Mouse (Mus musculus): ENCODE measurements around the gene Scin.

Gene Scin

GRCm38 (mm10) chr12:40023014-40023642 lies 110.9 kb downstream of the Scin start:
- no peak for DNase-seq

- DNase-seq = no peak
Measured at GRCm38 (mm10) chr12:40022344-40022743, 111.7 kb downstream of the Scin start.

GRCm38 (mm10) chr12:40017955-40018505 lies 116.0 kb downstream of the Scin start:
- DNase-seq = no peak

- DNase-seq = no peak
Measured at GRCm38 (mm10) chr12:40016648-40017460, 117.2 kb downstream of the Scin start.

- no peak for DNase-seq
Measured at GRCm38 (mm10) chr12:40016068-40016467, 118.0 kb downstream of the Scin start.

- DNase-seq = no peak
Measured at GRCm38 (mm10) chr12:40009866-40010265, 124.2 kb downstream of the Scin start.
